Mouse (Mus musculus) E14TG2a.4 (cell line): ENCODE data around the gene Vmn2r13.
A peak's percentile ranks its signal among the peaks of the same experiment; 100 is the strongest.
"Not testable (repeated sequence)": the region's sequence is repeated elsewhere in the genome, so short reads cannot be mapped to it uniquely, and the experiment has no call there.

Experiments used
- H3K27me3 ChIP-seq: 2 replicates; pipeline ENCODE4 v1.6.1; 2014; ENCODE audit warnings: low read length, control low read depth; ENCODE audit not compliant: insufficient read depth
- H3K36me3 ChIP-seq: 2 replicates; pipeline ENCODE4 v1.6.1; 2014; ENCODE audit warnings: low read length, control low read depth; ENCODE audit not compliant: insufficient read depth
- H3K4me1 ChIP-seq: replicated peaks from 2 replicates; pipeline ENCODE4 v1.6.1; 2014; ENCODE audit warnings: low read depth, low read length, control low read depth
- H3K4me3 ChIP-seq: replicated peaks from 2 replicates; pipeline ENCODE4 v1.5.1; 2014; ENCODE audit warnings: mild to moderate bottlenecking, low read length
- H3K9me3 ChIP-seq: 2 replicates; pipeline ENCODE4 v1.6.1; 2014; ENCODE audit warnings: low read length, control low read depth
- CTCF ChIP-seq: conservative IDR thresholded peaks from 2 replicates; pipeline ENCODE4 v1.5.1; 2014; ENCODE audit warnings: low read length
- NANOG ChIP-seq: IDR thresholded peaks from 2 replicates; pipeline ENCODE4 v1.6.1; 2014; ENCODE audit warnings: borderline replicate concordance, low read length, mixed read lengths
- POU5F1 ChIP-seq: IDR thresholded peaks from 2 replicates; pipeline ENCODE4 v1.6.1; 2014; ENCODE audit warnings: low read length, borderline replicate concordance

Gene Vmn2r13

DNA sequence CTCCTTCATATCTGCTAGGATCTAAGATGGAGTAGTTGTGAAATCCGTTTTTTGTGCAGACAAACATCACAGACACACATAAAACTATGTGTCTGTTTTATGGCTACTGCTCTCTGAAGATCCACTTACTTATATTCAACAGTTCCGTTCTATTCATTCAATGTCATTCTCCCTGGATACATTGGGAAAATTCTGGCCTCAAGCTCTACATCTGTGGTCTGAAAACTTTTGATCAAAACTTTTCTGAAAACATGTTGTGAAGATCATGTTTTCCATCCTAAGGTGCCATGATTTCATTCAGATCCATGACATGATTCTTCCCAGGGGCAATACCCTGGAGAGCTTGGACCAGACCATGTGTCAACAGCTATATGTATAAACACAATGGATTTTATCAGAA lies at the start of gene Vmn2r13:
Gene Vmn2r13 (minus strand): TSS at position 101 of the 400 bp plus-strand sequence.
- H3K27me3 ChIP-seq, H3K9me3 ChIP-seq, H3K4me3 ChIP-seq: not testable (repeated sequence)

GRCm38 (mm10) chr5:109224608-109225007 lies 32.6 kb upstream of the Vmn2r13 start, which contains the start of gene Vmn2r14:
Vmn2r14 (minus strand) TSS chr5:109224708.
- Histone ChIP-seq H3K36me3 (no peaks in the 10 kb centered on the region), H3K27me3 (no peaks in the 10 kb centered on the region), H3K4me3 (no peak within 1 kb of the TSS), H3K4me1 (no peaks in the 10 kb centered on the region), H3K9me3 (no peaks in the 10 kb centered on the region)
- TF ChIP-seq CTCF (no peak), POU5F1 (no peak), NANOG (no peak)

More for the DNA sequence above, at the start of gene Vmn2r13:
- H3K4me1 ChIP-seq, H3K36me3 ChIP-seq: not testable (repeated sequence)

GRCm38 (mm10) chr5:109166851-109167250 lies 25.1 kb downstream of the Vmn2r13 start:
- H3K9me3 ChIP-seq, H3K4me3 ChIP-seq, H3K27me3 ChIP-seq, H3K36me3 ChIP-seq, H3K4me1 ChIP-seq: not testable (repeated sequence)

DNA sequence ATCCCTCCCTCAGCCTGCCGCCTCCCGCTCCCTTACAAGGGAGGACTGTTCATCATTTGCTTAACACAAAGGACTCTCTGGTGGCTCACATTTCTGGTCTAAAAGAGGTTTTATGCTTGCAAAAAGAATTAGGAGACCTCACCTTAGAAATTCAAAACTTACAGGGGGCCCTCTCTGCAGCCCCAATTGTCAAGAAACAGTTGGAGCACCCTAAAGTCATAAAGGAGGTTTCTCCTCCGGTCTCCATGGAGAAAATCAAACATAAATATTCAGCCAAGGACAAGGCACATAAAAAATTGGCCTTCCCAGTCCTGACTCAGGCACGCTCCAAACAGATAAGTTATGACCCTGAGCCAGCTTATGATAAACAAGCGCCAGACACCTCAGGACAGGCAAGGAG lies 31.9 kb downstream of the Vmn2r13 start:
- no peaks in the 10 kb centered on the region for H3K36me3 ChIP-seq
- no peak overlapping the region for H3K4me3 ChIP-seq
- TF ChIP-seq POU5F1 (no peak), CTCF (no peak), NANOG (no peak)
- H3K27me3 ChIP-seq = no peaks in the 10 kb centered on the region
- H3K9me3 ChIP-seq = no peaks in the 10 kb centered on the region
- H3K4me1 ChIP-seq = no peaks in the 10 kb centered on the region

- not testable (repeated sequence) for H3K4me1 ChIP-seq, H3K36me3 ChIP-seq, H3K27me3 ChIP-seq, H3K4me3 ChIP-seq, H3K9me3 ChIP-seq
Observed at GRCm38 (mm10) chr5:109159576-109159975, 32.4 kb downstream of the Vmn2r13 start.

- not testable (repeated sequence) for H3K9me3 ChIP-seq, H3K27me3 ChIP-seq, H3K4me1 ChIP-seq, H3K36me3 ChIP-seq, H3K4me3 ChIP-seq
Observed at GRCm38 (mm10) chr5:109158488-109159485, 33.2 kb downstream of the Vmn2r13 start.

DNA sequence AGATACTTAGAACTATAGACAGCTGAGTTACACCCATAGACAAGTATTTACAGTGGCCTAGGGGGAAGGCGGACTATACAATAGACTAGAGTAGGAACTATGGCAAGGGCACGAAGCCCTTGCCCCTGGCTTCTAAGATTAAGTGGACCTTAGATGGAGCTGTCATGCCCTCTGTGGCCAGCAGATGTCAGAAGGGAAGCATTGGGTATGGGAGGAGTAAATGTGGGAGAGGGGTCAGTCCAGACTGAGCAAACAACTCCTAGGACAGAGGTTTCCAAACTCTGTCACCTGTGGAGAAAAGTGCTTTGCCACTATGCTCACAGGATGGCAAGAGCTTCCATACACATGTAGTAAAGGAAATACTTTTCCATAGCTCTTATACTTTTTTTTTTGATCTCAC lies 52.5 kb downstream of the Vmn2r13 start:
- Histone ChIP-seq H3K4me1 (no peaks in the 10 kb centered on the region), H3K36me3 (no peaks in the 10 kb centered on the region), H3K9me3 (no peaks in the 10 kb centered on the region), H3K27me3 (no peaks in the 10 kb centered on the region), H3K4me3 (no peak overlapping the region)
- TF ChIP-seq POU5F1 (no peak), CTCF (peak; percentile 17; the same call in 1 of the 2 replicates)

DNA sequence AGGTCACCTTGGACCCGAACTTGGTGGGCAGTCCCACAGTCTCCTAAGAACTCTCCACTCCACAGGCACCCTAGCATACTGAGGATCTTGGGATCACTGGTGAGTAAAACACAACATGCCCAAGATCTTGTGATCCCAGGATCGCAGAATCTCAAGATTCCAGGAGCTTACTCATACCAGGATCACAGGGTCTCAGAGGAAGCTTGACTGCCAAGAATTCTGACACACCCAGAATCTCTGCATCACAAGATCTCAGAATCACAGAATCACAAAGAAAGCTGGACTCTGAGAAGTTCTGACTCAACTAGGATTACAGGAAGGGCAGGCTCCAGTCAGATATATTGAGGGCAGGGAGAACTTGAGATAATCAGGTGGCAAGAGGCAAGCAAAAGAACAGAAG lies 55.3 kb downstream of the Vmn2r13 start:
- TF ChIP-seq CTCF (no peak), NANOG (no peak), POU5F1 (no peak)
- Histone ChIP-seq H3K4me1 (no peaks in the 10 kb centered on the region), H3K4me3 (no peak overlapping the region), H3K27me3 (no peaks in the 10 kb centered on the region), H3K9me3 (peaks cover 17% of the 10 kb centered on the region), H3K36me3 (no peaks in the 10 kb centered on the region)
